Mouse (Mus musculus) CD4-positive helper T cell, adult 2 months (primary cell): ENCODE results near the gene Kcns3.

Experiments used
- DNase-seq: peaks from one replicate; pipeline ENCODE4 v3.0.0-alpha.2; 2012; ENCODE audit warnings: low read depth, missing footprints, low spot score

The Kcns3 gene

GRCm38 (mm10) chr12:11151015-11151414 lies at the start of gene Kcns3:
Kcns3 (minus strand) TSS chr12:11151056.
- DNase-seq = no peak

DNA sequence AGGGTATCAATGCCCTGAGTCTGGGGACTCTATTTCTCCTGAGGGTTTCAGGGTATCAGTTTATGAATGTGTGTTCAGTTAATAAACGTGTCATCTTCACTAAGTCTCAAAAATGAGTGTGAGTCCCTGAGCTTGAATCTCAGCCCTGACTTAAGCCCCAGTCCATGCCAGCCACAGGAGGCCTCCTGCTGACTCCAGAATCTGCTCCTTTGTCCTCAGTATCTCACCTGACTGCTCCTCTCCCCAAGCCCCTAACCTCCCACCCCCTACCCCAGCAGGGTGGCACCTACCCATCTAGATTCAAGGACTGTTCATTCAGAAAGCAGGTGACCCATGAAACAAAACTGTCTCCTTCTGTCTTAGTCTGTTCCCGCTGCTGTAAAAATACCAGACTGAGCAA lies 47.7 kb upstream of the Kcns3 start:
- DNase-seq = no peak

DNA sequence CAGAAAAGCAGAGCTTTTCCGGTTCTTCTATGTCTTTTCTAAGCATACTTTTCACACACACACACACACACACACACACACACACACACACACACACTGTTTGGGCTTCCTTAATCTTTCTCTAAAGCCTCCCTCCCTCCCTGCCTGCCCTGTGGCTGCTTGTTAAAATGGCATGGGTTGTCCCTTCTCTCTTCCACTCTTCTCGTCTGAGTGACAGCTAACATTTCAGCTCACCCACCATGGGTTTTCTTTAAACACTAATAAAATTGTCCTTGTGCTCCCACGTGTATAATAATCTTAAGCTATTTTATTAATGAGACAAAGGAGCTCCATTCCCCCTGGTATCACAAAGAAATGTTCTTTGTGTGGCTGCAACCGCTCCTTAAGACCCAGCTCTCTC lies 47.2 kb upstream of the Kcns3 start:
- DNase-seq = peak; percentile 42

- DNase-seq = no peak
These were observed 46.0 kb upstream of the Kcns3 start for GRCm38 (mm10) chr12:11196830-11197229.

DNA sequence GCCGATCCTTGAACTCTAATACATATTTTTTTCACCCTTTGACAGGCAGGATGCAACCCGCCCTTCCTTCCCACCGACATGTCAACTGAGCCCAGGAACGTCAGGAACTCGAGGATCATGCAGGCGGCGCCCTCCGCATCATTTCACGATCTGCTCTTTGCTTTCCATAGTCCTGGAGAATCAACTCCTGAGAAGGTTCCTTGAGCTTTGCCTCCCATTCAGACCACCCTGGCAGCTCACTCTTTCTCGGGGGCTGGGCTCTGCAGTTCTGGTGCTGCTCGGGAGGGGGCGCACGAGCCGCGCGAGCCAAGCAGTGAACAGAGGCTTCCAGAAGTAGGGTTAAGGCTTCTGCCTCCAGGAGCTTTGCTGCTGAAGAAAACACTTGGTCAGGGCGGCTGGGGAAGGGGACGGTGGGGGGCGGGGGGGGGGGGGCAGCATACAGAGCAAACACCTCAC lies 45.3 kb upstream of the Kcns3 start:
- peak; percentile 67 for DNase-seq

DNA sequence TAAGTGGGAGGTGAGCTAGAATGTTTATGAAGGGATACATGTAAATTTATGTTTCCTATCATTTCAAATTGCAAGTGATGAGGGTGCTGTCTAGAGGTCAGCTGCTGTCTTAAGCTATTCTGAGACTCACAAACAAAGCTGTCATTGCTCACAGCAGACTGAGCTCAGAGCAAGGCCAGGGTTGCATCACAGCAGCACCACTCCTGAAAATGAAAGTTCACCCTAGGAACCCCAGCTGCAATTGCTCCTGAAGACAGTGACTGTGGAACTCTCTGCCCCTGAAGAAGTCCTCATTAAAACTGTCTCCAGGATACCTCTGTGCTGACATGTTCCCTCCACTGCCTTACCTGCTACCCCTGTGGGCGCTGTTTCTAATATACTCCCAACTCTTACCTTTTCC lies 44.2 kb upstream of the Kcns3 start:
- no peak for DNase-seq

GRCm38 (mm10) chr12:11178486-11179154 lies 27.8 kb upstream of the Kcns3 start:
- peak; percentile 56 for DNase-seq

- DNase-seq = no peak
These were observed 26.8 kb upstream of the Kcns3 start for GRCm38 (mm10) chr12:11177408-11178394.

DNA sequence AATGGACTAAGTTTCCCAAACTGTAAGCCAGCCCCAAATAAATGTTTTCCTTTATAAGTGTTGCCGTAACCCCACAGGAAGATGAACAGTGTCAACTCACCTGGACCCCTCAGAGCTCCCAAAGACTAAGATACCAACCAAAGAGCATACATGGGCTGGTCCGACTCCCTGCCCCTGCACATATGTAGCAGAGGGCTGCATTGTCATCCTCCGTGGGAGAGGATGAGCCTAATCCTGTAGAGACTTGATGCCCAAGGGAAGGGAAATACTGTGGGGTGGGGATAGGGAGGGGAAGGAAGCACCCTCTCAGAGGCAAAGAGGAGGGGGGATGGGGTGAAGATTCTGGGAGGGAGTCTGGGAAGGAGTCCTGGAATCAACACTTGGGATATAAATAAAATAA lies 7.8 kb upstream of the Kcns3 start:
- no peak for DNase-seq

- DNase-seq = no peak
These were observed 4.3 kb upstream of the Kcns3 start for GRCm38 (mm10) chr12:11155123-11155522.

GRCm38 (mm10) chr12:11153587-11153986 lies 2.7 kb upstream of the Kcns3 start:
- no peak for DNase-seq

GRCm38 (mm10) chr12:11150192-11150935 lies 492 bp downstream of the Kcns3 start:
- DNase-seq = no peak

- DNase-seq = no peak
These were observed 1.2 kb downstream of the Kcns3 start for GRCm38 (mm10) chr12:11149421-11150191.

DNA sequence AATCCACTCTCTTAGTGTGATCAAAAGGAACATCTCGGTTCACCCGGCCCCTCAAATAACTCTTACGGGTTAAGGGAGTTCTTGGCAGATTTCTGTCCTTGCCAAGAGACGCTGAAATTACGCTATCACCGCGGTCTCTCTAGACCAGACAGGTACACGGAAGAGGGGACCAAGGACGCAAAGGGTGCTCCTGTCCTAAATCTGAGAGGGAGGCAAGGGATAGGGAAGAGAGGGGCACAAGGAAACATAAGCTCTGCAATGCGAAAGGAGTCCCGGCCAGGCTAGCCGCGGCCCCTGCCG lies 1.8 kb downstream of the Kcns3 start:
- DNase-seq = no peak

DNA sequence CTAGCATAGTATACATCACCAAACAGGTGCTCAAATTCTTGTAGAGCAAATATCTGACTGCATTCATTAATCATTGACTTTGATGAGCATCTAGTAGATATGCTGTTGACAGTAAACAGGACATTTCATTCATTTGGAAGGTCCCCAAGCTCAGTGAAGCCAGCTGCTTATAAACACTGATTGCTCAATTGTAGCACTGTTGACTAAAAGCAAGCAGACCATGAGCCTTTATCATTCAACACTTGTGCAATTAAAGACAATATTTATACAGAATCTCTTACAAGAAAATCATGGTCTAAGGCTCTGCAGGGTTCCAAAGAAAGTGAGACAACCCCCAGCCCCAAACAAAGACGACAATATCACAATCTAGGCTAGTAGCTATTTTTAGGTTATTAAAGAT lies 6.0 kb downstream of the Kcns3 start:
- DNase-seq = no peak

DNA sequence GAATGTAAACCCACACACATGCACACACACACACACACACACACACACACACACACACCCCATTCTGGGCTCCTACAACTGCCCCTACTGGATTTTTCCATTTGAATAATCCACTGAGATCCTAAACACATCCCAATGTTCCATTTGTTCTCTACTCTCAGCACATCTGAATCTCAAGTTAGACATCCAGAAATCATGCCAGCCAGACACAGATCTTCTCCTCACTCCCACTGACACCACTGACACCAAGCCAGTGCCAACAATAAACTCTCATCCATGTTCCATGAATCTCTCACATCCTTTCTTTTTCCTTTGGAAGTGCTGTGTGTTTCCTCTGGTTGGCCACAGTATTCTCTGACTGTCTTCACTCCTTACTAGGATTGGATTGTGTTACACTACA lies 18.4 kb downstream of the Kcns3 start:
- DNase-seq = no peak

- no peak for DNase-seq
These were observed 21.7 kb downstream of the Kcns3 start for GRCm38 (mm10) chr12:11129188-11129587.

GRCm38 (mm10) chr12:11126186-11126759 lies 24.6 kb downstream of the Kcns3 start:
- no peak for DNase-seq

DNA sequence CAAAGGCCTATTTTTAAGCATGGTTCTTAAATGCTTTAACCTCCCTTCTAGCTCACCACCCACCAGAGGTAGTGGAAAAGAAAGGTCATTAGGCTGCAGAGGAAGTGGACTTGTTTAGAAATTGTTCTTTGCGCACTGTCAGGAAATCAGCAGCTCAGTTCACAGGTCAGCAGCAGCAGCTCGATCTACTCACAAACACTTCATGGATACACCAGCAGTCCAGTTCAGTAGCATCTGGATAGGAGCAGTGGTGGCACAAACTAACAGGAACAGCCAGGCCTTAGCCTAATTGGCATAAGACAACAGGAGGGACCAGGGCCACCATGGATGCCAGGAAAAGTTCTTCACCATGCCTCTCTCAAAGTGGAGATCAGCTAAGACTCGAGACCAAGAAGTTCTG lies 49.3 kb downstream of the Kcns3 start:
- DNase-seq = no peak

- DNase-seq = no peak
These were observed 62.1 kb downstream of the Kcns3 start for GRCm38 (mm10) chr12:11088626-11089372.
